Mouse (Mus musculus) midbrain, embryonic 15.5 days (tissue): Measurements from ENCODE around the gene Phldb2. TPM values are rescaled to one million over a fixed set of nuclear protein-coding genes. Genes with fewer than 3 reads are reported as not detected.
A peak's percentile ranks its signal among the peaks of the same experiment; 100 is the strongest.

Source experiments
- ATAC-seq: fragments of 200-750 bp; cut with Nextera tagmentation; replicated peaks from 2 replicates; pipeline ENCODE4 v1.8.0; 2017; ENCODE audit warnings: moderate TSS enrichment
- H3K27ac ChIP-seq: fragments of 300-500 bp; sonication (generic); 2 replicates; pipeline ENCODE4 v1.5.1; 2015; ENCODE audit warnings: mild to moderate bottlenecking, inconsistent platforms
- H3K27me3 ChIP-seq: fragments of 300-500 bp; sonication (generic); replicated peaks from 2 replicates; pipeline ENCODE4 v1.6.1; 2015; ENCODE audit warnings: inconsistent platforms
- H3K36me3 ChIP-seq: fragments of 300-500 bp; sonication (generic); replicated peaks from 2 replicates; pipeline ENCODE4 v1.6.1; 2015; ENCODE audit warnings: inconsistent platforms
- H3K4me1 ChIP-seq: fragments of 300-500 bp; sonication (generic); 2 replicates; pipeline ENCODE4 v1.6.1; 2015; ENCODE audit warnings: inconsistent platforms
- H3K4me2 ChIP-seq: fragments of 300-500 bp; sonication (generic); 2 replicates; pipeline ENCODE4 v1.6.1; 2015; ENCODE audit warnings: inconsistent platforms, mild to moderate bottlenecking, moderate library complexity
- H3K4me3 ChIP-seq: fragments of 300-500 bp; sonication (generic); 2 replicates; pipeline ENCODE4 v1.5.1; 2015; ENCODE audit warnings: mild to moderate bottlenecking, inconsistent platforms
- H3K9ac ChIP-seq: fragments of 300-500 bp; sonication (generic); 2 replicates; pipeline ENCODE4 v1.6.1; 2015; ENCODE audit warnings: mild to moderate bottlenecking, inconsistent platforms
- H3K9me3 ChIP-seq: fragments of 300-500 bp; sonication (generic); 2 replicates; pipeline ENCODE4 v1.6.1; 2016; ENCODE audit warnings: inconsistent platforms
- WGBS: fragments of 180-500 bp; shearing (Covaris S2); methylation state at CpG from one replicate; pipeline ENCODE4 v1.1.7; 2015; ENCODE audit warnings: mixed read lengths; 5-methylcytosine and 5-hydroxymethylcytosine counted together
- polyA plus RNA-seq: library from polyadenylated mRNA; unstranded; fragments of >200 nt; fragmentation: Nextera tagmentation; extraction: Ambion mirVana; gene quantifications from 2 replicates; pipeline ENCODE4 v1.2.1, GENCODE M21; 2015

Phldb2 gene
- polyA plus RNA-seq, result 7.8 and 9.1 TPM in 2 replicates

GRCm38 (mm10) chr16:45953394-45953793 is at the start of gene Phldb2:
TSS of gene Phldb2 (minus strand) at chr16:45953598.
- 88% methylated on average over 4 of the region's 4 CpGs for WGBS
- 0 out of 2 replicates have a peak, but pooled peaks cover 2% of the 10 kb centered on the region for H3K36me3 ChIP-seq
- H3K9me3 ChIP-seq, result no peaks in the 10 kb centered on the region
- H3K4me2 ChIP-seq, result no peak within 1 kb of the TSS
- H3K27me3 ChIP-seq, result no peaks in the 10 kb centered on the region
- H3K4me3 ChIP-seq, result no peak within 1 kb of the TSS
- no peak within 1 kb of the TSS for H3K9ac ChIP-seq
- no peak within 1 kb of the TSS for H3K27ac ChIP-seq
- H3K4me1 ChIP-seq, result no peaks in the 10 kb centered on the region
- ATAC-seq, result no peak

GRCm38 (mm10) chr16:46001550-46002166 is 48.3 kb upstream of the Phldb2 start:
- H3K27me3 ChIP-seq, result no peaks in the 10 kb centered on the region
- no peak overlapping the region for H3K4me3 ChIP-seq
- peaks cover 11% of the 10 kb centered on the region; the same call in 1 of the 2 replicates for H3K4me1 ChIP-seq
- ATAC-seq, result no peak
- H3K36me3 ChIP-seq, result no peaks in the 10 kb centered on the region
- no peak overlapping the region for H3K9ac ChIP-seq
- no peak overlapping the region for H3K27ac ChIP-seq
- 89% methylated on average over 10 of the region's 10 CpGs for WGBS
- H3K9me3 ChIP-seq, result no peaks in the 10 kb centered on the region
- no peak overlapping the region for H3K4me2 ChIP-seq

GRCm38 (mm10) chr16:46000976-46001375 is 47.6 kb upstream of the Phldb2 start:
- H3K9ac ChIP-seq, result no peak overlapping the region
- H3K9me3 ChIP-seq, result no peaks in the 10 kb centered on the region
- no peaks in the 10 kb centered on the region for H3K36me3 ChIP-seq
- no peak overlapping the region for H3K4me3 ChIP-seq
- H3K4me1 ChIP-seq, result peaks cover 11% of the 10 kb centered on the region; the same call in 1 of the 2 replicates
- WGBS, result 81% methylated on average over 3 of the region's 3 CpGs
- no peaks in the 10 kb centered on the region for H3K27me3 ChIP-seq
- no peak for ATAC-seq
- H3K4me2 ChIP-seq, result no peak overlapping the region
- H3K27ac ChIP-seq, result no peak overlapping the region

GRCm38 (mm10) chr16:45999374-46000191 is 46.2 kb upstream of the Phldb2 start:
- Histone ChIP-seq H3K9me3 (no peaks in the 10 kb centered on the region), H3K36me3 (no peaks in the 10 kb centered on the region), H3K9ac (no peak overlapping the region), H3K27me3 (no peaks in the 10 kb centered on the region), H3K4me1 (peaks cover 11% of the 10 kb centered on the region; the same call in 1 of the 2 replicates), H3K27ac (no peak overlapping the region), H3K4me3 (no peak overlapping the region), H3K4me2 (no peak overlapping the region)
- 29% methylated on average over 10 of the region's 10 CpGs for WGBS
- ATAC-seq, result peak; percentile 81

- Histone ChIP-seq H3K4me2 (no peak overlapping the region), H3K9ac (no peak overlapping the region), H3K4me3 (no peak overlapping the region), H3K36me3 (no peaks in the 10 kb centered on the region), H3K4me1 (peaks cover 11% of the 10 kb centered on the region; the same call in 1 of the 2 replicates), H3K27me3 (no peaks in the 10 kb centered on the region), H3K27ac (no peak overlapping the region), H3K9me3 (no peaks in the 10 kb centered on the region)
- 82% methylated on average over 7 of the region's 7 CpGs for WGBS
- ATAC-seq, result no peak
Measured at GRCm38 (mm10) chr16:45998231-45998630, 44.8 kb upstream of the Phldb2 start.

- Histone ChIP-seq H3K4me1 (no peaks in the 10 kb centered on the region), H3K9ac (no peak overlapping the region), H3K27me3 (no peaks in the 10 kb centered on the region), H3K4me3 (no peak overlapping the region), H3K27ac (no peak overlapping the region), H3K4me2 (no peak overlapping the region), H3K9me3 (no peaks in the 10 kb centered on the region), H3K36me3 (no peaks in the 10 kb centered on the region)
- ATAC-seq, result 0 out of 2 replicates have a peak, but pooled peaks have one; percentile 30
- 47% methylated on average over 10 of the region's 10 CpGs for WGBS
Measured at GRCm38 (mm10) chr16:45990901-45991676, 37.7 kb upstream of the Phldb2 start.

GRCm38 (mm10) chr16:45986236-45986635 is 32.8 kb upstream of the Phldb2 start:
- 72% methylated on average over 1 of the region's 1 CpGs for WGBS

GRCm38 (mm10) chr16:45984610-45985606 is 31.5 kb upstream of the Phldb2 start:
- WGBS, result 69% methylated on average over 4 of the region's 4 CpGs
- ATAC-seq, result peak; percentile 79; the same call in 1 of the 2 replicates

More at GRCm38 (mm10) chr16:45986236-45986635, 32.8 kb upstream of the Phldb2 start:
- ATAC-seq, result no peak
- H3K36me3 ChIP-seq, result no peaks in the 10 kb centered on the region
- H3K4me2 ChIP-seq, result no peak overlapping the region
- no peaks in the 10 kb centered on the region for H3K27me3 ChIP-seq
- H3K9ac ChIP-seq, result no peak overlapping the region
- H3K4me3 ChIP-seq, result no peak overlapping the region
- no peaks in the 10 kb centered on the region for H3K9me3 ChIP-seq
- H3K4me1 ChIP-seq, result peaks cover 5% of the 10 kb centered on the region; the same call in 1 of the 2 replicates
- no peak overlapping the region for H3K27ac ChIP-seq

GRCm38 (mm10) chr16:45976251-45976650 is 22.9 kb upstream of the Phldb2 start:
- no peaks in the 10 kb centered on the region for H3K4me1 ChIP-seq
- H3K27ac ChIP-seq, result no peak overlapping the region
- H3K4me3 ChIP-seq, result no peak overlapping the region
- no peak overlapping the region for H3K4me2 ChIP-seq
- H3K27me3 ChIP-seq, result no peaks in the 10 kb centered on the region
- 82% methylated on average over 1 of the region's 1 CpGs for WGBS
- no peak for ATAC-seq
- no peaks in the 10 kb centered on the region for H3K9me3 ChIP-seq
- no peak overlapping the region for H3K9ac ChIP-seq
- no peaks in the 10 kb centered on the region; the same call in 1 of the 2 replicates for H3K36me3 ChIP-seq

More at GRCm38 (mm10) chr16:45984610-45985606, 31.5 kb upstream of the Phldb2 start:
- Histone ChIP-seq H3K9me3 (no peaks in the 10 kb centered on the region), H3K4me2 (no peak overlapping the region), H3K27me3 (no peaks in the 10 kb centered on the region), H3K9ac (no peak overlapping the region), H3K36me3 (no peaks in the 10 kb centered on the region; the same call in 1 of the 2 replicates), H3K4me1 (peaks cover 5% of the 10 kb centered on the region; the same call in 1 of the 2 replicates), H3K4me3 (no peak overlapping the region), H3K27ac (peak overlapping the region; percentile 61; the same call in 1 of the 2 replicates)

- Histone ChIP-seq H3K4me2 (no peak overlapping the region), H3K9me3 (no peaks in the 10 kb centered on the region), H3K27me3 (no peaks in the 10 kb centered on the region), H3K4me1 (no peaks in the 10 kb centered on the region), H3K4me3 (no peak overlapping the region), H3K9ac (no peak overlapping the region), H3K36me3 (no peaks in the 10 kb centered on the region), H3K27ac (no peak overlapping the region)
- ATAC-seq, result no peak
- WGBS, result 66% methylated on average over 9 of the region's 9 CpGs
Measured at GRCm38 (mm10) chr16:45973959-45974686, 20.7 kb upstream of the Phldb2 start.
